Mouse (Mus musculus) brain, embryonic 14.5 days (tissue): ENCODE measurements around the gene Dcakd. TPM values are rescaled to one million over a fixed set of nuclear protein-coding genes. Genes with fewer than 3 reads are reported as not detected.

Experiments used
- DNase-seq: peaks from one replicate; pipeline ENCODE4 v3.0.0-alpha.2; 2011; ENCODE audit warnings: low read depth
- CTCF ChIP-seq: fragments of 200-500 bp; IDR thresholded peaks from 2 replicates; pipeline ENCODE4 v1.5.1; 2012; ENCODE audit warnings: inconsistent platforms, mild to moderate bottlenecking, moderate library complexity, borderline replicate concordance; ENCODE audit not compliant: insufficient read depth, insufficient read length; ENCODE audit errors: extremely low read depth
- POLR2A ChIP-seq: fragments of 200-500 bp; IDR thresholded peaks from 2 replicates; pipeline ENCODE4 v1.6.1; 2012; ENCODE audit warnings: mild to moderate bottlenecking, inconsistent platforms, borderline replicate concordance; ENCODE audit not compliant: poor library complexity, insufficient read depth, insufficient read length, severe bottlenecking; ENCODE audit errors: extremely low read depth
- polyA plus RNA-seq: library from polyadenylated mRNA; depleted of rRNA; stranded (reverse); fragments of >200 nt; gene quantifications from 2 replicates; pipeline ENCODE4 v1.2.3, GENCODE M21; 2012

The Dcakd gene
- polyA plus RNA-seq, 1 experiment: 262 TPM

DNA sequence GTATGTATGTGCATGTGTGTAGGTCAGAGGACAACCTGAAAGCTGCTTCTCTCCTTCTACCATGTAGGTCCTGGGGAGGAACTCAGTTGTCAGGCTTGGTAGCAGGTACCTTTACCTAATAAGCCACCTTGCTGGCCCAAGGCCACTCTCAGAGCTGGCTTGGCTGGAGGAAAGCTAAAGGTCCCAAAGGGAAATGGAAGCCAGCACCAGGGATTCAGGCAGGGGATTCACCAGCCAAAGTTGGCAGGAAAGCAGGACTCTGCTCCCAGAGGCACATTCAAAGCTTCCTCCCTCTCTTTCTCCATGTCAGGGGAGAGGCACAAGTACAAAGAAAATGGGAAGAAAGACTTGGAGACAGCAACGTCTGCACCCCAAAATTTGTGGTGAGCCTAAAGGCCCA, 23.3 kb downstream of the Dcakd start:
- DNase-seq: no peak
- TF ChIP-seq POLR2A (no peak), CTCF (no peak)

DNA sequence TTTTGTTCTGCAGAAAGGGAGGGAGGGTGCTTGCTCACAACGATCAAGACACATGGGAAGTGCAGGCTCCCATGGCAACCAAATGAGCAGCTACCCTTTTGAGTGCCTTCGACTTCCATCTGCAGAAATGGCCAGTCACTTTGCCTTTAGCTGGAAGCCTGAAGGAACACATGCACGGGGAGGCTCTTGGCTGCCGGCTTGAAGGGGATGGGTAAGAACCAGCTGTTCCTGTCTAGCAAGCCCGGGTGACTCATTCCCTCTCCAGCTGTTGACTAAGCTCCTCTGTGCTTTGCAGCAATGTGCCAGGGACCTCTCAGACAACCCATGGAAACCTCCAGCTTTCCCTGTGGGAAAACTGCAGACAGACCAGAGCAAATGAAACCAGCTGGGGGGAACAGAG, 24.9 kb downstream of the Dcakd start:
- TF ChIP-seq CTCF (no peak), POLR2A (no peak)
- peak; percentile 68 for DNase-seq

DNA sequence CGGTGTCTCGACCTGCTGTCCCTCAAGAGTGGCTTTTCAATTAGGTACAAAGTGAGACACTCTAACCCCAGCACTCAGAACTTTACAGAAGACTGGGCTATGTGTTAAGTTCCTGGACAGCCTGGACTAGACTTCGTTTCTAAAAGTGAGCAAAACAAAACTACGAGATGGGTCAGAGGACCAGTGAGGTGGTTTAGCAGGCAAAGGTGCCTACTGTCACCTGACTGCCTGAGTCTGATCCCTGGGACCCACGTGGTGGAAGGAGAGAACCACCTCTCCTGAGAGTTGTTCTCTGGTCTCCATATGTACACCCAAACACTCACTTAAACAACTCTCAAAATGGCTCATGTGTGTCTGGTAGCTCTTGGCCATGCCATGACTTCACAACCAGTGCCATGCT, 27.1 kb downstream of the Dcakd start:
- no peak for DNase-seq
- TF ChIP-seq CTCF: no peak
- no peak for TF ChIP-seq POLR2A

DNA sequence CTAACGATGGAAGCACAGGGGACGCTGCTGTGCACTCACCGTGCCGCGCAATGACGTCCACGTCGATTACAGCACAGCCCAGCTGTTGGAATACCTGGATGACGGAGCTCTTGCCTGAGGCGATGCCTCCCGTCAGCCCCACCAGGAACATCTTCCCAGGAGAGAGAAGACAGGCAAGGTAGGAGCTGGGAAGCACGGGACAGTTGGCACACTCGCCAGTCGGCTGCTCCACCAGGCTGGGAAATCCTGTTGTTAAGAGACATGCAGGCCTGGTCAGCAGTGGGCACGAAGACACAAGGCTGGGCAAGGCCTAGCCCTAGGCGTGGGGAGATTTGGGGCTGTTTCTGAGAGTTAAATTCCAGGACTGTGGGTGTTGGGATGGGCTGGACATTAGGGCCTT, 28.0 kb downstream of the Dcakd start:
- TF ChIP-seq POLR2A (no peak), CTCF (no peak)
- no peak for DNase-seq

DNA sequence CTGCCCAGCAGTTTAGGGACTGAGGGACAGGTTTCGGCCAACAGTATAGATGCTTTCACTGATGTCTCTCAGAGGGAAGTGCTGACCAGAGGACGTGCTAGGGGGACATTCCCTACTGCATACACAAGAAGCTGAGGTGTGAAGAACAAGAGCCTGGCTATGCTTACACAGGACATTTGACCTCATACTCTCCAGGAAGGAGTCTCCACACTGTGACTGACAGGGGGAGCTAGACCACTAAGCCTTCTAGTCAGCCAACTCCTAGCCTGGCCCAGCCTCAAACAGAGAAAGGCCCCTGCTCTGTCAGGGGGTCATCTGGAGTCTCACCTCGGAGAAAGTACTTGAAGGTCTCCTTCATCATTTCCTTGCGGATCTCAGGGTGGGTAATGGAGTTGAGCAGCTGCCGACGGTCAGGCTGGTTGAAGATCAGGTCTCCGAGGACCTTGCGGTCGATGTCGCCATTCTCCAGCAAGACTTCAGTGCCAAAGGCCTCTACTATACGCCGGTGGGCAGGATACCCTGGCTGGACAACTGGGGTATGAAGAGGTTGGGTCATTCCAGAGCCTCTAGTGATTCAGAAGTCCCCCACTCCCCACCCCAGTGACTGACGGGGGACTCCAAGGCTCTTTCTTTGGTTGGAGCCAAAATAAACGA, 28.7 kb downstream of the Dcakd start:
- TF ChIP-seq POLR2A (no peak), CTCF (no peak)
- no peak for DNase-seq

DNA sequence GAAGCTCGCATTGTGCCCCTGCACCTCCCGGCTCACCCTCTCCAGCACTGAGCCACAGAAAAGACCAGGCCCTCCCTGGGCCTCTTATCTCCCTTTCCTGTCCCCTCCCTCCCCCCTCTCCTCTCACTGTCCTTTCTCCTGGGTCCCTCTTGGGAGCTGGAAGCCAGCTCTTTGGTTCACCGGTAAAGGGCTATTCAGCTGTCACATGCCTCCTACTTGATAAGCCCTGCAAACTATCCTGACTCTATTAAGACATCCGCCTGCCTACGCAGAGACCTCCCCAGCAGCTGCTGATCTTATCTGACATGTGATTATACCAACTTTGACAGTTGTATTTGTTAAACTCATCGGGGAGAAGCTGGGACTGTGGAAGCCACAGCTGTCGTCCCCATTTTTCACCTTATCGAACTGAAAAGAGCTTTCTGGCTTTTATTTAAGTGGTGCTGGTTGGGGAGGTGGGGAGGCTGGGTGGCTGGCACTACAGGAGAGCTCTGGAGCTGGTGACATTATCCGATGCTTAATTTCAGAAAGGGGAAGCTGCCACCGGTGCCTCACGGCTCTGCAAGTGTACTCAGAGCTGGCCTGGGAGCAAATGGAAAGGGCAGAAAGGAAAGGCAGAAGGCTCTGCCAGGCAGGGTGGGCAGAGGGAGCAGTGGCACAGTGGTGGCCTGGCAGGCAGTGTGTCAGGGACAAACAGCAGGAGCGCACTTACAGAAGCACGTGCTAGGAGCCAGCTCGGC, 29.4 kb downstream of the Dcakd start:
- peak; percentile 59 for DNase-seq
- TF ChIP-seq CTCF (no peak), POLR2A (no peak)

DNA sequence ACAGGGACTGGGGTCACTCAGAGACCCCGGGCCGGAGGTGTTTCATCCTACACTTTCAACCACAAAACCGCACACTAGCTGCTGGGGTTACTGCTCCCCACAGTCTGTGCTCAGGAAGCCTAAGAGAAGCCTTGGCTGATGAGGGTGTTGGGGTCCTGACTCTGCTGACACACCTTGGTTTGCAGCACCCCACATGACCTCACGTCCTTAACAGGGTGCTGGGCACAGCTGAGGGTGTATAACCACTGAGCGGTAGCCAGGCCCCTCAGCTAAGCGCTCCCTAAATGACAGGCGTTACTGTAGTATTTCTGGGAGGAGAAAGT, 29.9 kb downstream of the Dcakd start:
- TF ChIP-seq CTCF: no peak
- TF ChIP-seq POLR2A: no peak
- DNase-seq: no peak

DNA sequence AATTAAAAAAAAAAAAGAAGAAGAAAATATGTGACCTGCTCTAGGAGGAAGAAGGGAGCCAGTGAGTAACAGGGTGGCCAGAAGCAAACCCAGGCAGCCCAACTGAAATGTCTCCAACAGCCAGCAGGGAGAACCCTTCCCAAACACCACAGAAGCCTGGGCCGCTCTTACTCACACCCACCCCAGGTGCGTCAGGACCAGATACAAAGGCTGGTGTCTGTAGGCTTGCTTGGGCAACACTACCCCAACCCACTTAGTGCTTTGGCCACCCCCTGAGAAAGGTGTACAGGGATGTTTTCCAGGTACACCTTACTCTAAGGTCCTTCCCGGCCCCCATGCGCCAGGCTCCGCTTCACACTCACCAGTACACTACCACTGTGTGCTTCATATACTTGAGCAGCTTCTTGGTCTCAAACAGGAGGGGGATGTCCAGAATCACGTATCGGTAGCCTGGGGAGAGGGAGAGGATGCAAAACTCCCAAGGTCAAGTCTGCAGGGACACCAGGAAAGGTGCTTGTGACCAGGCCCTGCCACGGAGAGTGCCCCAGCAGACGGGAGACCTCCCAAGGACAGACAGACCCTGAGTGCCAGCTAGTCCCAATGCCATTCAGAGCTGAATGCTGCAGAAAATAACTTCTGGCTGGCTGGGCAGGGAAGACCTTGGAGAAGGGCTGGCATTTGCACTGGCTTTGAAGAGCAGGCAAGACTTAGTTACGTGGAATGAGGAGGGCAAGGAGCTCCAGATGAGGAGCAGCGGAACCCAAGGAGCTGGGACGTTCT, 31.0 kb downstream of the Dcakd start:
- TF ChIP-seq CTCF: no peak
- no peak for DNase-seq

DNA sequence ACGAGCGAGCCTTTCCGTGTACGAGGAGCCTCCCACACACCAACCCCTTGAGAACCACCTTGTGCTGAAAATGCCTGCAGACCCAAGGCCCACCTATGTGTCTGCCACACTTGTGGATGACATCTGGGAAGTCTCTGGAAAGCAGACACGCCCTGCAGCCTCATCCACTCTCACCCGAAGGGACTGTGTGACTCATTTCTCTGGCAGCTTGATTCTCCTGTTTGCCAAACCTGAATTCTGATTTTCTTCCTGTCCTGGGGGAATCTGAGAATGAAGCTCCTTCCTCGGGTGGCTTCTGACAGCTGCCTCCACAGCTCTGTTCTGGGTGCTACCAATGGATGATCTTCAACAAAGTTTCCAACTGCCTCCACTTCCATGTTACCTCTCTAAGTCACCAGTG, 31.7 kb downstream of the Dcakd start:
- no peak for DNase-seq
- no peak for TF ChIP-seq POLR2A
- TF ChIP-seq CTCF: no peak

DNA sequence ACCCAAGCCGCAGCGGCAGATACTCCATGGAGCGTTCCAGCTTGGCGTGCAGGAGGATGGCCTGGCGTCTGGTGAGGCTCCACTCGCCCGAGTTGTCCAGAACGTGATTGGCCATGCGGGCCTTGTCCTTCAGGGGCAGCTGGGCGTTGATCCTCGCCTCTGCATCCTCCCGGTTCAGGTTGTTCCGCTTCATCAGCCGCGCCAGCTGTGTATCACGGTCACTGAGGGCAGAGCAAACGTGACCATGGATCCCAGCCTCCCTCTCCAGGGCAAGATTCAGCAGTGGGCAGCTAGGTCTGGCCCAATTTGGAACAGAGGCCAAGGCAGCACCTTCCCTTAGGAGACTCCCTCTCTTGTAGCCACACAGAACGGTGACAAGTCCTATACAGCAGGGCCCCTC, 33.2 kb downstream of the Dcakd start:
- TF ChIP-seq CTCF: no peak
- no peak for TF ChIP-seq POLR2A

DNA sequence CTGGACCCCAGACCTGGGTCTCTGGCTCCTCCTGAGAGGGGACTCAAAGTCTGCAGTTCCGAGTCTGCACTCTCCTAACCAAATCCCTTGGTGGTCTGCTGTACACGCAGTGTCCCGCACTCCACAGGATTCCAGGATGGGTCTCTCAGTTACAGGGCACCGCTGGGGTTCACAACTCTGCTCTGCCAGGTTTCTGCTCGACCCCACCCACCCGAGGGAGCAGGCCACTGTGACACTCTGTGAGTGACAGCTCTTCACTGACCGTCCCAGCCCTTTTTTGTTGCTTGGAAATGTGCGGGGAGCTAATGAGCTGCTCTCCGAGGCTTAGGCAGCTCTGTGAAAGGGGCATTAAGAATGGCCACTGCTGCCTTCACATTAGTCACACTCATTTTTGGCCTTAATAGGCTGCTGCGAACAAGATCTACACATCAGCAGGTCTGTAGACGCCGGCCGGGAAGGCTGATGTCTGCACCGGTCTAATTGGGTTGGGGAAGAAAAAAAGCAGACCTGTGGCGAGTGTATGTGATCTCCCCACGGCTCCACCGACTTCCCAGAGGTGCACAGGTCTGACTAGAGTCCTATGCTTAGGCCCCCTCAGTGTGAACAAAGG, 34.6 kb downstream of the Dcakd start:
- DNase-seq: peak; percentile 75
- TF ChIP-seq POLR2A: no peak

More for the DNA sequence above, 33.2 kb downstream of the Dcakd start:
- no peak for DNase-seq
